Mouse (Mus musculus) Patski (cell line): ENCODE data around the gene Il31. TPM values are rescaled to one million over a fixed set of nuclear protein-coding genes. Genes with fewer than 3 reads are reported as not detected.
"Not testable (repeated sequence)": the region's sequence is repeated elsewhere in the genome, so short reads cannot be mapped to it uniquely, and the experiment has no call there.

Experiments
- ATAC-seq: fragments of 100-300 bp; one replicate; pipeline ENCODE4 v1.8.0; 2021
- CTCF ChIA-PET: fragments of 350-600 bp; sonication (Branson Sonifier 250); formaldehyde crosslinking; loops from one replicate; lab custom pipeline; 2022; ENCODE audit warnings: inconsistent platforms; lab: Charles Lee
- POLR2A ChIA-PET: fragments of 350-600 bp; sonication (Branson Sonifier 250); formaldehyde crosslinking; loops from one replicate; lab custom pipeline; 2022; ENCODE audit warnings: antibody characterized with exemption, inconsistent platforms; lab: Charles Lee
- DNase-seq: peaks from one replicate; pipeline ENCODE4 v3.0.0-alpha.2; 2011; ENCODE audit warnings: low read depth, low spot score
- H3K27me3 ChIP-seq: fragments of 371-371 bp; one replicate; pipeline ENCODE4 v1.5.1; 2021
- CTCF ChIP-seq: fragments of 100-300 bp; IDR thresholded peaks from one replicate; pipeline ENCODE4 v1.5.1; 2021
- in situ Hi-C: fragments of 300-500 bp; cut with MboI; formaldehyde crosslinking; loops from 3 replicates; pipeline ENCODE4 v1.11.1; 2018; ENCODE audit warnings: low pct_unique_long_range_greater_than_20kb, mixed read lengths
- polyA plus RNA-seq: library from polyadenylated mRNA; unstranded; gene quantifications from one replicate; pipeline ENCODE4 v1.2.3, GENCODE M21; 2021

Gene Il31
- polyA plus RNA-seq, 1 experiment from 2014 or later: not detected

DNA sequence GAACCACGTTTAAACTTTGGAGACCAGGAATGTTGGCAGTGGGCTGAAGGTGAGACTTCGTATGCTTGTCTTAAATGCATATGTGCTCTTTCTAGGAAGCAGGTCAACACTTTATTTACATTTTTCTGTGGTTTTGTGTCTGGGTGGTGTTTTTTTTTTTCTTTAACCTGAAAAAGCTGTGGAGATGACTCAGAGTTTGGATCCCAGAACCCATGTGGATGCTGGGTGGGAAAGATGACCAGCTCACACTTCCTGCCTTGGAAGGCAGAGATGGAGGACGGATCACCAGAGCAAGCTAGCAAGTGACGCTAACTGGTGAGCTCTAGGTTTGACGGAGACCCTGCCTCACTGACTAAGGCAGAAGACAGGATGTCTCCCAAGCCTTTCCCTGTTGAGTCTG, 25.6 kb upstream of the Il31 start:
- ChIA-PET CTCF (interaction anchor here (1.1 to 1.2 kb wide), 2 partner anchors 16 to 71 kb away, joined by 3 to 6 read pairs; no protein-coding TSS in a partner anchor), POLR2A (no interaction called here)
- H3K27me3 ChIP-seq: no peaks in the 10 kb centered on the region
- ATAC-seq: no peak
- no peak for TF ChIP-seq CTCF
- in situ Hi-C loops: no loop called here
- DNase-seq: no peak

DNA sequence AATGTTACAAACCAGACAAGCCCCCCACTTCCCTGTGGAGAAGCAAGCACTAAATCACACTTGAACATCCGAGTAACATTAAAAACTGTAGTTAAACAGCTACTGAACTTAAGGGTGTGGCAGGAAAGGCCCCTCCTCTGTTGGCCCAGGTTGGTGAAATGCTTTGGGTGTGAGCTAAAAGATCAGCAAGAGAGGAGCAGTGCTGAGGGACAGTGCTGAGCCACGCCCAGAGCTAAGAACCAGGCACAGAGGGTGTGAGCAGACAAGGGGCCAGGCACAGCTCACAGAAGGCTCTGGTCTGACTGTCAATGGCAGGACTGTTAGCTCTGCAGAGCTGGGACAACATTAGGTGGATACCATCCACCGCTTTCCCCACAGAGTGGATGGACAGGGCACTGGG, 22.8 kb upstream of the Il31 start:
- DNase-seq (no peak), ATAC-seq (no peak)
- H3K27me3 ChIP-seq: peaks cover 2% of the 10 kb centered on the region
- ChIA-PET CTCF (no interaction called here), POLR2A (interaction anchor here (0.9 kb wide), 1 partner anchor 11 kb away, joined by 3 read pairs; no protein-coding TSS in a partner anchor)
- in situ Hi-C loops: no loop called here
- TF ChIP-seq CTCF: no peak

DNA sequence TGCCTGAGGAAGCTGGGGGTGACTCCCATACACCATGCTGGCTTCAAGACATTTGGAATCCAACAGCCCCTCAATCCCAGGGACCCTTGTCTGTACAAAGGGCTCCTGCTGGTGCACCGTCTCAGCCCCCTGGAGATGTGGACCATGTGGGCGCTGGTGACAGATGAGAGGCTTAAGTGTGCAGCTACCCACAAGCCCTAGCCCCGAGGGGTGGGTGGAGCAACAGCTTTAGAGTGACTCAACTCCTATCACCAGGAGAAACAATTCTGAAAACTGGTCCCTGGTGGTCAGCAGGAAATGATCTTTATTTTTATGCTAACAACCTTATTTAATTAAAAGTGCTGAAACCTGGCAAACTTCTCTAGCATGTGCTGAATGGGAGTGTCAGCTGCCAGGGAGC, 22.1 kb upstream of the Il31 start:
- DNase-seq, H3K27me3 ChIP-seq, ATAC-seq, CTCF ChIA-PET, in situ Hi-C loops: not testable (repeated sequence)
- POLR2A ChIA-PET: interaction anchor here (0.9 kb wide), 1 partner anchor 10 kb away, joined by 3 read pairs; no protein-coding TSS in a partner anchor

DNA sequence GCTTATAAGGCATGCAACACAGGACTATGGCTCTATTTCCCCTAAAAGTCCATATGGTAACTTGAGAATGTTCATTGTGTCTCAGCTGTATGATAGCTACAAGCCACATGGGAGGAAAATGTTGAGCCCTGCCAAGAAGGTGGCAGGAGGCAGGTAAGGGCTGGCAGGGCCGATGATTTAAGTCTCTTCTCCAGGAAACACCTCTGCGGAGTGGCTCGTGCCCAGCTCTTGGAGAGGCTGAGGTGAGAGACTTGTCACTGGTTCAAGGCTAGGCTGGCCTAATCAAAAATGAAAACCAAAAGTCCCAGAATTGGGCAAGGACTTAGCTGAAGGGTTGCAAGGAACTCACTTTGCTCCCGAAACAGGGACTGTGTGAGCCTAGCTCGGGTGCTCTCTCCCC, 20.9 kb upstream of the Il31 start, which contains the start of gene B3gnt4:
TSS of gene B3gnt4 (plus strand) at position 301 of the 400 bp plus-strand sequence.
- ATAC-seq (no peak), DNase-seq (no peak)
- CTCF ChIA-PET: interaction anchor here (1.3 kb wide), 1 partner anchor 8 kb away, joined by 3 read pairs; no protein-coding TSS in a partner anchor
- H3K27me3 ChIP-seq: peaks cover 9% of the 10 kb centered on the region
- no peak for TF ChIP-seq CTCF
- POLR2A ChIA-PET: interaction anchor here (0.5 kb wide), 1 partner anchor 233 kb away, joined by 4 read pairs; no protein-coding TSS in a partner anchor
- in situ Hi-C loops: no loop called here

DNA sequence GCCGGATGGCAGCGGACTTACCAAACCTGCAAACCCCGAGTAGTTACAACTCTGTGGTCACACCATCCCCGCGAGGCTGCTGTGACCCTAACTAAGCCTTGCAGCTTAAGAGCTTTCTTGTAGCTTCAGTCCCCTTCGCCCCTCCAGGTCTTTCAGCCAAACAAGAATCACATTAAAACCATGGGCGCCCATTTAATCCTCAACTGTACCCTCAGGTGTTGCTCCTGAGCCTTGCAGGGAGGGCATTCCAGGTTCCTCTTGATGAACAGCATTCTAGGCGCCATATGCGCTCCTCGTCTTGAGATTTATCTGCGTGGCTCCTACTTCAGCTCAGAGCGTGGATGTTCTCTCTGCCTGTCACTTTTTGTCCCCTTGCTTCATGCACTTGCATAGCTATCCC, 19.6 kb upstream of the Il31 start:
- H3K27me3 ChIP-seq: peaks cover 9% of the 10 kb centered on the region
- DNase-seq: no peak
- ChIA-PET CTCF (interaction anchor here (1.3 kb wide), 2 partner anchors 9 to 12 kb away, joined by 3 to 5 read pairs; no protein-coding TSS in a partner anchor), POLR2A (no interaction called here)
- in situ Hi-C loops: no loop called here
- no peak for TF ChIP-seq CTCF
- no peak for ATAC-seq

DNA sequence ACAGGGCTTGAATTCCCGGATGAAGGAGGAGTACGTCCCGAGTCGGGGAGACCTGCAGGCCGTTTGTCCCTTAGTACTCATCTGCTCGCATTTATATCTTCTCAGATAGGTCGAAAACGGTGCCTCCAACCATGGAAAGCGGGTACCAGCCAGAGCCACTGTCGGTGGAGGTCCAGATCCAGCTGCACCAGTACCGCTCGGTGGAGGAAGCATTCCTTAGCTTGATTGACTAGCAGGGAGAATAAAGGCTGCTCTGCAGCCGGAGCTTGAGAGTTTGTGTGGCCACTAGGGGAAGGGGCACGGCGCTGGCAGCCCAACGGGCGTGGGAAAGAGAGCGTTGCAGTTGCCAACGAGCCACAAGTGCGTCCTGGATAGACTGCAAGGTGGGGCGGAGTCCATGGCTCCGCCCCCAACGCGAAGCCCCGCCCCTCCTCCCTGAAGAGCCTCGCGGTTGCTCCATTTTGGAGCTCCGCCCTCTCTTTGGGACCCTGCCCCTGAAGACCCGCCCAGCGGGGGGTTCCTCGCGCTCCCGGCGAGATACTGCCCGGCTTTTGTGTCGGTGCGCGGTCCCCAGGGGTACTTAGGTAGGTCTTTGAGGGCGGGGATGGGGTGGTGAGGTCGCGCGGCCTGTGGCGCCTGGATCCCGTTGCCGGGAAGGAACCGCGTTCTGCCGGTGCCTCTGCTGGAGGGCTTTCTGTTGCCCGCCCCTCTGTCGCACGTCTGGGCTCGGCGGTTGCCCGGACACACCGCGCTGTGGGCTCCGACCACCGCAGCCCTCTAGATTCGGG, 18.8 kb upstream of the Il31 start:
- no peak for DNase-seq
- in situ Hi-C loops: no loop called here
- ATAC-seq: peak; percentile 49
- TF ChIP-seq CTCF: no peak
- peaks cover 9% of the 10 kb centered on the region for H3K27me3 ChIP-seq
- CTCF ChIA-PET: interaction anchor here (1.2 to 1.3 kb wide), 2 partner anchors 8 to 13 kb away, joined by 3 to 5 read pairs; no protein-coding TSS in a partner anchor
- POLR2A ChIA-PET: no interaction called here

DNA sequence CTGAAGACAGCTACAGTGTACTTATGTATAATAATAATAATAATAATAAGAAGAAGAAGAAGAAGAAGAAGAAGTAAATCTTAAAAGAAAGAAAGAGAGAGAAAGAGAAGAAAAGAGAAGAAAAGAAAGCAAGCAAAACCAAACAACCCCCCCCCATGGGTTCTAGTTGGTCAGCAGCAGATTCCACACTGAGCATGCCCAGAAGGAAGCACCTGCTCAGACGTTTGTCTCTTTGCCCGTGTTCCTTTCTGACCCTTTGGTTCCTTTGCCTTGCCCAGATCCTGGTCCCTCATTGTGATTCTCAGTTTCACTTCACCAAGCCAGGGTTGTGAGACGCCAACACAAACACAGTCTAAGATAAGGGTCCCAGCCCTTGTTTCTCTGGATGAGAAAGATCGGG, 12.7 kb upstream of the Il31 start:
- DNase-seq (no peak), ATAC-seq (no peak)
- in situ Hi-C loops: no loop called here
- peaks cover 11% of the 10 kb centered on the region for H3K27me3 ChIP-seq
- CTCF ChIA-PET: no interaction called here
- no peak for TF ChIP-seq CTCF
- POLR2A ChIA-PET: no interaction called here

DNA sequence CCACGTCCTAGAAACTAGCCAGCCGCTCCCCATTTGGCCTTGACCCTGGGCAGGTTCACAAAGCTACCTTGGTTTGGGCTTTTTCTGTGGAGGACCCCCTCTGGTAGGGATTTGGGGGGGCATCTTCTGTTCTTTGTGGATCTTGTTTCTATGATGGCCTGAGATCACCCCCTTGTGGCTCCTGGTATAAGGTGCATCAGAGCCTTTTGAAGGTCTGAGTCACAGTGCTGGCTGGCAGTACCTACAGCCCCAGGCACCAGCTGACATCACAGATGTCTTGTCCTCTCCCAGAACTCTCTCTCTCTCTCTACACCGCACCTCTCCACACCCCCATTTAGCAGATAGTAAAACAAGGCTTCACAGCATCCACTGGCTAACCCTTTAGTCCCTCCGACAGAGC, 10.4 kb upstream of the Il31 start:
- CTCF ChIA-PET: interaction anchor here (0.7 to 3.4 kb wide), 9 partner anchors 14 to 122 kb away, joined by 3 to 17 read pairs (median 5); no protein-coding TSS in a partner anchor
- in situ Hi-C loops: loop anchor here (5.0 to 10.0 kb wide), 2 partner anchors 57 to 215 kb away; no protein-coding TSS in a partner anchor
- DNase-seq (no peak), ATAC-seq (peak; percentile 19)
- H3K27me3 ChIP-seq: peaks cover 4% of the 10 kb centered on the region
- no peak for TF ChIP-seq CTCF
- POLR2A ChIA-PET: interaction anchor here (0.7 kb wide), 1 partner anchor 53 kb away, joined by 3 read pairs; no protein-coding TSS in a partner anchor

DNA sequence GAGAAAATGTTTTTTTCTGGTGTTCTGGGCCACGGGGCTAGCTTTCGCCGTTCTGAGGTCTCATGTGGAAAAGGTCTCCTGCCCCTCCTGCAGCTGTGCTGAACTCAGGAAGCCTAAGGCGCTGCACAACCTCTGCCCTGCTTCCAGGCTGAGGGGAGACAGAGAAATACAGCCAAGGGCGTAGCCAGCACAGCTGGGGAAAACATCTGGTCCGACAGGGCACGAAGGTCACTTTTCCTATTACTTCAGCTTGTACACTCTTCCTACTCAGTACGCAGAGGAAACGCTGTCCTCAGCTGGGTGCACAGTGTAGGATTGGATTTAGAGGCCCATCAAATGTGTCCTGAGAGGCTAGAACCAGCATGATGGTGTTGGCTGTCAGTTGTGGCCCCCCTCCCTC, 646 bp upstream of the Il31 start:
- POLR2A ChIA-PET: no interaction called here

DNA sequence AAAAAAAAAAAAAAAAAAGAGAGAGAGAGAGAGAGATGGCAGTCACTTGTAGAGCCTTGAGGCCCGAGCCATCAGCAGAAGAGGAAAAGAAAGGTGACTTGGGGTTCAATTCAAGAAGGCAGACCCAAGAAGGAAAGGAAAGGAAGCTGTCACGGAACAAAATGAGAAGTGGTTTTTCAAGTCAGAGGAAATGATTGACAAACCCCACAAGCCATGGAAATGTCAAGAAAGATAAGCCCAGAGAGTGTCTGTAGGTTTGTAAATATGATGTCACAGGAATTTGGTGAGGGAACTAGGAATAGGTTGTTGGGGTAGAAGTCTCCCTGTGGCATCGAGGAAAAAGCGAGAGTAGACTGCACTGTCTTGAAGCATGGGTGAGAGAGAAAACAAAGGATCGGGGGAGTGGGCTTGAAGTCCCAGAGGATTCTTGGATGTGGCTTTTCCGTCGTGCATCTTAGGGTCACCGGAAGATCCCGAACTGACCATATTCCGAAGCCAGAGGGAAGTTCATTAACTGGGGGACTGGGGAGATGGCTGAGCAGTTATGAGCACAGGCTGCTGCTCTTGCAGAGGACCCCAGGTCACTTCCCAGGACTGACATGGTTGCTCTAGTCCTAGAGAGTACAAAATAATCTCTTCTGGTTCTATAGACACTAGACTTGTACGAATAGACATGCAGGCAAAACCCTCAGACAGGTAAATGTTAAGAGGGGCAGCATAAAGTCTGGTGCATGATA, 1.5 kb downstream of the Il31 start:
- ChIA-PET CTCF (no interaction called here), POLR2A (no interaction called here)
- in situ Hi-C loops: no loop called here
- TF ChIP-seq CTCF: no peak
- DNase-seq (no peak), ATAC-seq (no peak)
- H3K27me3 ChIP-seq: peaks cover 45% of the 10 kb centered on the region

More for the DNA sequence above, 646 bp upstream of the Il31 start:
- CTCF ChIA-PET: no interaction called here
- DNase-seq (no peak), ATAC-seq (no peak)
- in situ Hi-C loops: loop anchor here (10.0 kb wide), 1 partner anchor 205 kb away; no protein-coding TSS in a partner anchor
- TF ChIP-seq CTCF: no peak
- peaks cover 38% of the 10 kb centered on the region for H3K27me3 ChIP-seq
